Mouse (Mus musculus) forebrain, embryonic 11.5 days (tissue): Measurements from ENCODE around the gene BC025920. TPM values are rescaled to one million over a fixed set of nuclear protein-coding genes. Genes with fewer than 3 reads are reported as not detected.

ENCODE experiments used
- ATAC-seq: fragments of 200-750 bp; cut with Nextera tagmentation; replicated peaks from 2 replicates; pipeline ENCODE4 v1.8.0; 2017; ENCODE audit warnings: moderate TSS enrichment; ENCODE audit not compliant: low FRiP score
- DNase-seq: peaks from one replicate; pipeline ENCODE4 v3.0.0-alpha.2; 2017; ENCODE audit warnings: low spot score
- H3K27ac ChIP-seq: fragments of 300-500 bp; sonication (generic); 2 replicates; pipeline ENCODE4 v1.5.1; 2014; ENCODE audit warnings: low read depth, low read length
- H3K27me3 ChIP-seq: fragments of 300-500 bp; sonication (generic); 2 replicates; pipeline ENCODE4 v1.6.1; 2014; ENCODE audit warnings: mild to moderate bottlenecking, low read length, mixed read lengths; ENCODE audit not compliant: control insufficient read depth, insufficient read depth
- H3K36me3 ChIP-seq: fragments of 300-500 bp; sonication (generic); 2 replicates; pipeline ENCODE4 v1.6.1; 2014; ENCODE audit warnings: mild to moderate bottlenecking, low read length, moderate library complexity, mixed read lengths; ENCODE audit not compliant: control insufficient read depth, insufficient read depth
- H3K4me1 ChIP-seq: fragments of 300-500 bp; sonication (generic); replicated peaks from 2 replicates; pipeline ENCODE4 v1.6.1; 2014; ENCODE audit warnings: low read length, mixed read lengths; ENCODE audit not compliant: control insufficient read depth, insufficient read depth
- H3K4me2 ChIP-seq: fragments of 300-500 bp; sonication (generic); 2 replicates; pipeline ENCODE4 v1.6.1; 2014; ENCODE audit warnings: low read depth, mild to moderate bottlenecking, low read length, moderate library complexity, mixed read lengths; ENCODE audit not compliant: severe bottlenecking
- H3K4me3 ChIP-seq: fragments of 300-500 bp; sonication (generic); 2 replicates; pipeline ENCODE4 v1.5.1; 2014; ENCODE audit warnings: low read depth, low read length
- H3K9ac ChIP-seq: fragments of 300-500 bp; sonication (generic); 2 replicates; pipeline ENCODE4 v1.6.1; 2014; ENCODE audit warnings: low read length
- H3K9me3 ChIP-seq: fragments of 300-500 bp; sonication (generic); 2 replicates; pipeline ENCODE4 v1.6.1; 2016; ENCODE audit warnings: low read length, mixed read lengths; ENCODE audit not compliant: control insufficient read depth
- WGBS: fragments of 180-500 bp; shearing (Covaris S2); extraction: QIAGEN DNeasy Blood & Tissue Kit; methylation state at CpG from one replicate; pipeline ENCODE4 v1.1.7; 2014; 5-methylcytosine and 5-hydroxymethylcytosine counted together
- polyA plus RNA-seq: library from polyadenylated mRNA; unstranded; fragments of >200 nt; fragmentation: Nextera tagmentation; extraction: Ambion mirVana; gene quantifications from 2 replicates; pipeline ENCODE4 v1.2.1, GENCODE M21; 2014

BC025920 gene
- polyA plus RNA-seq, 1 experiment from 2014 or later = 1.6 TPM

GRCm38 (mm10) chr10:81563481-81563880, 42.6 kb upstream of the BC025920 start:
- Histone ChIP-seq H3K27ac (no peak overlapping the region), H3K4me3 (no peak overlapping the region), H3K4me2 (peak overlapping the region; percentile 31; the same call in 1 of the 2 replicates), H3K27me3 (peaks cover 34% of the 10 kb centered on the region), H3K9ac (no peak overlapping the region), H3K4me1 (peaks cover 26% of the 10 kb centered on the region), H3K36me3 (peaks cover 2% of the 10 kb centered on the region; the same call in 1 of the 2 replicates), H3K9me3 (no peaks in the 10 kb centered on the region)
- no peak for ATAC-seq
- no peak for DNase-seq
- 47% methylated on average over 6 of the region's 6 CpGs for WGBS

GRCm38 (mm10) chr10:81564216-81564615, 41.9 kb upstream of the BC025920 start:
- Histone ChIP-seq H3K4me3 (0 out of 2 replicates have a peak overlapping the region, but pooled peaks have one; percentile 9), H3K9ac (0 out of 2 replicates have a peak overlapping the region, but pooled peaks have one; percentile 21), H3K27ac (no peak overlapping the region), H3K27me3 (peaks cover 38% of the 10 kb centered on the region), H3K4me1 (peaks cover 32% of the 10 kb centered on the region), H3K36me3 (peaks cover 2% of the 10 kb centered on the region; the same call in 1 of the 2 replicates), H3K9me3 (no peaks in the 10 kb centered on the region), H3K4me2 (peak overlapping the region; percentile 31; the same call in 1 of the 2 replicates)
- ATAC-seq (no peak), DNase-seq (no peak)
- 3% methylated on average over 10 of the region's 10 CpGs for WGBS

- ATAC-seq (no peak), DNase-seq (peak; percentile 84)
- WGBS = 6% methylated on average over 10 of the region's 10 CpGs
- Histone ChIP-seq H3K4me1 (peaks cover 37% of the 10 kb centered on the region), H3K9me3 (no peaks in the 10 kb centered on the region), H3K4me3 (no peak overlapping the region), H3K9ac (no peak overlapping the region), H3K27me3 (peaks cover 43% of the 10 kb centered on the region), H3K36me3 (peaks cover 2% of the 10 kb centered on the region; the same call in 1 of the 2 replicates), H3K4me2 (no peak overlapping the region), H3K27ac (no peak overlapping the region)
These were observed 41.3 kb upstream of the BC025920 start for GRCm38 (mm10) chr10:81564734-81565133.

- no peaks in the 10 kb centered on the region for H3K9me3 ChIP-seq
- H3K9ac ChIP-seq = no peak overlapping the region
- no peak overlapping the region for H3K27ac ChIP-seq
- H3K36me3 ChIP-seq = peaks cover 2% of the 10 kb centered on the region; the same call in 1 of the 2 replicates
- 23% methylated on average over 20 of the region's 20 CpGs for WGBS
- H3K4me1 ChIP-seq = peaks cover 42% of the 10 kb centered on the region
- peaks cover 44% of the 10 kb centered on the region for H3K27me3 ChIP-seq
- no peak overlapping the region for H3K4me2 ChIP-seq
- DNase-seq (no peak), ATAC-seq (no peak)
- H3K4me3 ChIP-seq = no peak overlapping the region
These were observed 40.5 kb upstream of the BC025920 start for GRCm38 (mm10) chr10:81565257-81566228.

GRCm38 (mm10) chr10:81568381-81569191, 37.5 kb upstream of the BC025920 start:
- H3K9ac ChIP-seq = peak overlapping the region; percentile 29
- H3K4me2 ChIP-seq = peak overlapping the region; percentile 35
- peaks cover 63% of the 10 kb centered on the region for H3K27me3 ChIP-seq
- H3K4me3 ChIP-seq = no peak overlapping the region
- H3K4me1 ChIP-seq = peaks cover 45% of the 10 kb centered on the region
- H3K9me3 ChIP-seq = no peaks in the 10 kb centered on the region
- 11% methylated on average over 16 of the region's 16 CpGs for WGBS
- 0 out of 2 replicates have a peak, but pooled peaks have one; percentile 2 for ATAC-seq
- H3K27ac ChIP-seq = peak overlapping the region; percentile 41
- H3K36me3 ChIP-seq = peaks cover 2% of the 10 kb centered on the region; the same call in 1 of the 2 replicates
- DNase-seq = peak; percentile 83

- Histone ChIP-seq H3K9ac (no peak overlapping the region), H3K4me2 (no peak overlapping the region), H3K4me3 (no peak overlapping the region), H3K9me3 (no peaks in the 10 kb centered on the region), H3K27me3 (peaks cover 70% of the 10 kb centered on the region), H3K36me3 (peaks cover 2% of the 10 kb centered on the region; the same call in 1 of the 2 replicates), H3K27ac (no peak overlapping the region; the same call in 1 of the 2 replicates), H3K4me1 (peaks cover 40% of the 10 kb centered on the region)
- WGBS = 31% methylated on average over 9 of the region's 9 CpGs
- no peak for ATAC-seq
- peak; percentile 67 for DNase-seq
These were observed 36.4 kb upstream of the BC025920 start for GRCm38 (mm10) chr10:81569507-81570237.

GRCm38 (mm10) chr10:81570238-81570800, 35.8 kb upstream of the BC025920 start:
- no peak for DNase-seq
- no peak overlapping the region; the same call in 1 of the 2 replicates for H3K9ac ChIP-seq
- peaks cover 2% of the 10 kb centered on the region; the same call in 1 of the 2 replicates for H3K36me3 ChIP-seq
- peaks cover 41% of the 10 kb centered on the region for H3K4me1 ChIP-seq
- H3K9me3 ChIP-seq = no peaks in the 10 kb centered on the region
- peak overlapping the region; percentile 30; the same call in 1 of the 2 replicates for H3K4me3 ChIP-seq
- H3K27me3 ChIP-seq = peaks cover 69% of the 10 kb centered on the region
- 0% methylated on average over 10 of the region's 11 CpGs for WGBS
- H3K27ac ChIP-seq = peak overlapping the region; percentile 65
- peak overlapping the region; percentile 69 for H3K4me2 ChIP-seq
- peak; percentile 21 for ATAC-seq
